Mouse (Mus musculus): ENCODE measurements around the gene Egln2.

The Egln2 gene

GRCm38 (mm10) chr7:27132588-27132987, 34.0 kb downstream of the Egln2 start:
- DNase-seq (ENCODE audit: low spot score in 2 of 2) = peak in 1 of 2 experiments; percentile 69

DNA sequence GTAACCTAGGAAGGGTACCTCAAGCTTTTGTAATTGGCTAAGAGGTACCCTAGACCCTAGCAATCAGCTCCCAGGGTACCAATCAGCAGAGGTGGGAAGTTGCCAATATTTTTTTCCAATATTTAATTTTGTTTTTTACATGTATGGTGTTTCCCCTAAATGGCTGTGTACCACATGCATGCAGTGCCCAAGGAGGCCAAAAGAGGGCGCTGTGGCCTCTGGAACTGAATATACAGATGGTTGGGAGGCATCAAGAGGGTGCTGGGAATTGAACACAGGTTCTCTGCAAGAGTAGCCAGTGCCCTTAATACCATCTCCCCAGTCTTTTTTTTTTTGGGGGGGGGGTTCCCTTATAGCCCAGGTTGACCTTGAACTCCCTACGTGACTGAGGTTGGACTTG, 35.2 kb downstream of the Egln2 start:
- DNase-seq (ENCODE audit: low spot score in 2 of 2) = no peak

DNA sequence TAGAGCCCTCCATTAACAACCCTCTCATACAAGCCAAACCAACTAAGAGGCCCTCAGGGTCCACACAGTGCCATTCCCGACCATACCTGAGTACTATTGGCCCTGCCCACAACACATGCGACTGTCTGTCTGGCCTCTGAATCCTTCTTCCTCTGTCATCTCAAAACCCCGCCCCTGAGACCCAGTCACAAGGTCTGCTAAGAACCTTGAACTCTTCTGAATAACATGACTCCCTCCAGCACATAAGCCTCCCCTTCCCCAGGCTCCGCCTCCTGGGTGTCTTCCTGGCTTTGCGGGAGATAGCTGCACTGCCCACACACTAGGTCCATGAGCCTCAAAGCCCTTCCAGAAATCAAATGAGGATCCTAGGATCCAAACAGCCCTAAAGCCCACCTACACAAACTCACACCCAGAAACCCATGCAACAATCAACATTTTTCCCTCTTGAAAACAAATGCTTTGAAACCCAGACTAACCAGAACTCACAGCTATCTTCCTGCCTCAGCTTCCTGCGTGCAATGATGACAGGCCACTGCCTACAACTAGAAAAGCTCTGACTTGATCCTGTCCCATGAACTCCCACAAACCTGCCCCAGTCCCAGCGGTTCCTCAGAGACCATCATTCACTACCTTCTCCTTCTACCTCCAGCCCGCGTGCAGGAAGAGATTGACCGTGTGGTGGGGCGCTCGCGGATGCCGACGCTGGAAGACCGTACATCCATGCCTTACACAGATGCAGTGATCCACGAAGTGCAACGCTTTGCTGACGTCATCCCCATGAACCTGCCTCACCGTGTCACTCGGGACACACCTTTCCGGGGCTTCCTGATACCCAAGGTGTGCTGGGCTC, 35.9 kb downstream of the Egln2 start:
- no peak for DNase-seq (ENCODE audit: low spot score in 2 of 2)

DNA sequence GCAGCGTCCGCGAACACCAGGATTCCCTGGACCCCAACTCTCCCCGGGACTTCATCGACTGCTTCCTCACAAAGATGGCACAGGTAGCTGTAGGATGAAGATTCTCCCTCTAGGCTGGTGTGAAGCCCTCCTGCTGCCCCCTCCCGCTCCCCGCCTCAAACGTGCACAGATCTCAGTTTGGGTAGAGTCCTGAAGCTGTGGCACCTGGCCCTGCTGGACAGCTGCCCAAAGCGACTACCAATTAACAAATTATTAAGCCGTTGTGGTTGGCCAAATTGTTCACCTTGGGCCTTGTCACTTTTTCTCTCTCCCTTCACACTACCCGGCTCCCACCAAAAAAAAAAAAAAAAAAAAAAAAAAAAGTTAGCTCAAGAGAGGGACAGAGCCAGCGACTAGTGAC, 36.8 kb downstream of the Egln2 start:
- no peak for DNase-seq (ENCODE audit: low spot score in 2 of 2)

DNA sequence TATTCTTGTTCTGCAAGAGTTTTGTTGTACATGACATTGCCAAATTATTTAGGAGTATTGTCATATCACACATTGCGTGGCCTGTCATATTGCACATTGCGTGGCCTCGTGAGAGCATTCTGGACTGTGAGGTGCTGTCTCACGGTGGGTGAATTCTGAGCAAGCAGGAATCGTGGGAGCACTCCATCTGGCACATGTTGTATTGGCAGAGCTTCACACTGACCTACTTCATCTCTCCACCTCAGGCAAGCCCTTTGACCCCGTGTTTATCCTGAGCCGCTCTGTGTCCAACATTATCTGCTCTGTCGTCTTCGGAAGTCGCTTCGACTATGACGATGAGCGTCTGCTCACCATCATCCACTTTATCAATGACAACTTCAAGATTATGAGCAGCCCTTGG, 37.7 kb downstream of the Egln2 start:
- DNase-seq (ENCODE audit: low spot score in 2 of 2) = no peak

DNA sequence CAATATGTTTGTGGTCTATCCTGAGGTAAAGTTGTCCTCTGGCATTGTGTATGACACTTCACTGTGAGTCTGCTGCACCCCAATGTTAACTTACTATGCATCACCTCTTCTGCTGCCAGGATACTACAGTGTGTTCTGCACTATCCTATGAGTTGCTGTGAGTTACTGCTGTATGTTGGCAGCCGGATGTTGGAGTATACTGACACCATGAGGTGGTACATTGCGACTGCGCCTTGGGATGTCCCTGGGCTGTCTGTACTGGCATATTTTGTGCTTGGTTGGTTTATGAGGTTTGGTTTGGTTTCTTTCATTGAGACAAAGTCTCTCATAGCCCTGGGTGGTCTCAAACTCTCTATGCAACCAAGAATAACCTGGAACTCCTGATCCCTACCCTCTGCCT, 38.4 kb downstream of the Egln2 start:
- DNase-seq (ENCODE audit: low spot score in 2 of 2) = no peak

GRCm38 (mm10) chr7:27124969-27125368, 41.6 kb downstream of the Egln2 start:
- no peak for DNase-seq (ENCODE audit: low spot score in 2 of 2)

- no peak for DNase-seq (ENCODE audit: low spot score in 2 of 2)
Observed at GRCm38 (mm10) chr7:27124305-27124832, 42.2 kb downstream of the Egln2 start.

DNA sequence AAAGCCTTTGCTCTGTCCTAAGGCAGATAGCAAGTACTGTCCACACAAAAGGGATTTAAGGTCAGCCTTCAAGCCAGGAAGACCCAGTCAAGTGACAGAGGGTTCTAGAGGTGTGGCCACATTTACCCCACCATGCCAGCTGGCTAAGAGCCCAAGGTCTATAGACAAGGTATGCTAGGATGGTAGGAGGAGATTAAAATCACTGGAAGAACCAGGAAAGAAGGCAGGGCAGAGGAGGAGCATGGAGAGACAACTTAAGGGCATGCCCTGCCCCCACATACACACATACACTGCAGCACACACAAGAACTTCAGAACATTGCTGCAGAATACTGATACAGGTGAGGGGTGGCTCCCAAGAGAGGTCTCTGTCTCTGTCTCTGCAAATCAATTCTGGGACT, 46.9 kb downstream of the Egln2 start, which contains the start of gene Cyp2f2:
Gene Cyp2f2, plus strand, starts transcription at position 234 of the 400 bp plus-strand sequence.
- DNase-seq (ENCODE audit: low spot score in 2 of 2) = no peak

DNA sequence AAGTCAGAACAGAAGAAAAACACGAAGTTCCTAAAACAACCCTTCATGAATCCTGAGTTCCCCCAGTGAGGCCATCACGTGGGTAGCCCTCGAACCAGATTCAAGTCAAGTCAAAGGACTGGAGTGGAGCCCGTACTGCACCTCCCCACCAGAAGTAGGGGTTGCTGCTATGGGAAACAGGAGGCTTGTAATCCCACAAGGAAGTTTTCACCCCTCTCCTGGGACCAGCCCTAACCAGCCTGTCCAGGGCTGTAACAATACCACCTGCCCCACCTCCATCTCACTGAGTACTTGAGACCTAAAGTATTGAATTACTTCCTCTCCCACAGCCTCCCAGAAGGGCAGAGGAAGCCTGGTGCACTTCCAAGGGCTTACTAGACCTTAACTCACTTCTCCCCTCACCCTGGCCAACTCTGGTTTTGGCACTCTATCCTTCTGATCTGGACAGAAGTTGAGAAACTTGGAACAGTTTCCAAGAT, 48.5 kb downstream of the Egln2 start:
- DNase-seq (ENCODE audit: low spot score in 2 of 2) = no peak

GRCm38 (mm10) chr7:27111987-27112386, 54.6 kb downstream of the Egln2 start:
- DNase-seq (ENCODE audit: low spot score in 2 of 2) = no peak

GRCm38 (mm10) chr7:27111038-27111437, 55.6 kb downstream of the Egln2 start:
- DNase-seq (ENCODE audit: low spot score in 2 of 2) = no peak

DNA sequence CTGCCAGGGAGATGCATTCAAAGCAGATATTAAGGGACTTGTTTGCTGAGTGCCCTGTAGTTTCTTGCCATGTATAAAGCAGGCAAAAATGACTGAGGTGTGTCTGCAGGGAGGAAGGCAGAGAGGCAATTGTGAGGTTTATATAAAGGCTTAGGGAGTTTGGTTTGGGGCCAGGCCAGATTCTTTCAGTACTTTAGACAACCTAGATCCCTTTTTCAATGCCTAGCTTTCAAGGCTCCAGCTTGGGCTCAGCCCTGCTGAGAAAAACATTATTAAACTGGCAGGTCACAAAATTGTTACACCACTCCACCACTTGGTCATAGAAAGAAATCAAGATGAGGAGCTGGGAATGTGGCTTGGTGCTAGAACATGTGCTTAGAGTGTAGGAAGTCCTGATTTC, 56.3 kb downstream of the Egln2 start:
- DNase-seq (ENCODE audit: low spot score in 2 of 2) = no peak

All from spleen, postnatal 4 days (tissue).